Mouse (Mus musculus): ENCODE data around the gene Fam149a. TPM values are rescaled to one million over a fixed set of nuclear protein-coding genes. Genes with fewer than 3 reads are reported as not detected.

Gene Fam149a
- polyA plus RNA-seq (2012; ENCODE audit: low replicate concordance), result 1.7 and 3.4 TPM in 2 replicates

DNA sequence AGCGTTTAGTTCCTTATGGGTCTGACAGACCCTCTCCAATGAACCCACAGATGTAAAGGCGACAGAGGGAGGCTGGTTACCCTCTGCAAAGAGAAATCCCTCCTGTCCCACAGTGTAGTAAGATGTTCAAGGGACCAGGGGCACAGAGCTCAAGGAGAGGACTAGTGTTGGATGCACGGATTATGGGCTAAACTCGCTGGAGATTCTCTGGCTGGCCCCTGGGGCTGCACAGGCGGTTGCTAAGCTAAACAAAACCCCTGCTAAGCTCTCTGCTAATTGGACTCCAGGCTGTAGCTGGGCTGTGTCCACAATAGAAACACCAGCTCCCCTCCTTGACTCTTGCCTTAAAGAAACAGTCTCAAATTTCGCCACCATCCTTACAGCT is at the start of gene Fam149a:
Fam149a (minus strand) TSS at position 329 of the 385 bp plus-strand sequence.

DNA sequence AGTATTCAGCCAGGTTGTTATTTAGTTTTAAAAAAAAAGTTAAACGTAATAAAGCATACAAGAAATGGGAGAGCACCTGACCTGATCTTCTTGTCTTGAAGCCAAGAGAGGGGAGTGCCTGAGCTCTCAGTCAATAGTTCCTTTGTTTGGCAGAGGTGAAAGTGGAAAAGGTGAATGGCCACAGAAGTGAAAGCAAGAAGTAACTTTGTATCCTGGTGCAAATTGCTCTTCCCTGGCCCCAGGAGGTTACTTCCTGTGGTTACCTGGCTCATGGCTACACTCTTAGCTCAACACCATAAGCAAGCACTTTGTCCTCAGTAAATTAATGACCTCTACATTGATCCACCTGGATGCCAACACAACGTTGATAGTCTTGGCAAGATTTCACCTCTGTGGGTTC is 28.8 kb upstream of the Fam149a start, which contains the start of gene Tlr3:
Tlr3 (minus strand) TSS at position 199 of the 400 bp plus-strand sequence.

GRCm38 (mm10) chr8:45332685-45333409 is 49.2 kb downstream of the Fam149a start, which contains the start of gene Cyp4v3:
Gene Cyp4v3 (minus strand): TSS chr8:45333216.

DNA sequence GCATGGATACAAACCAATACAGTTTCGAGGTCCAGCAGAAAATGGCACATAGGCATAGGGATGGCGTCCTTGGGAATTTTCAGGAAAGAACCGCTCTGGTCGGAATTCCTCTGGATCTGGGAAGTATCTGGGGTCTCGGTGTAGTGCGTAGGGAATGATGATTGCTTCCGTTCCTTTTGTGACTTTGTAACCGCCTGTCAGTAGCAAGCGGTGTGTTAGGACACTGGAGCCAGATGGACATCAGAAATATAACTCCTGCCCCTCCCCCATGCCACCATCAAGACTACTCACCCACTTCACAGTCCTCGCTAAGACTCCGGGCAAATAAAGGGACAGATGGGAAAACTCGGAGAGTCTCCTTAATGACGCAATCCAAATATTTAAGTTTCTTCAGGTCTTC is 73.7 kb downstream of the Fam149a start, which contains the start of gene Gm45753:
Gm45753 (minus strand) TSS at position 101 of the 400 bp plus-strand sequence.

DNA sequence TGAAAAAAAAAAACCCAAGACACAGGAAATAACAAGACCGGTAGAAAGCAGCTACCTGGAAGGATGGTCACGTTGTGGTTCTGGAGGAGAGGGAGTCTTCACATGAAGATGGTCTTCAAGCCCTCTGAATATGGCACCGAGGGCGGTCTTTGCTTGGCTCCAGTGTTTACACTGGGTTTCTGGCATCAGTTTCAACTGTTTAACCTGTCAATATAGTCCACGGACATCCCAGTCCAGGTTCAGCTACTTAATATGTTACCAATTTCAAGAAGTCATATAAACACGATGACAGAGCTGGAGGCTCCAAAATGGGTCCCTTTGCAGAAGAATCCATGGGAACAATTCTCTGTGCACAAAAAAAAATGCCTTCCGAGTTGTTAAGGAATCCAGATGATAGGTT is 87.4 kb downstream of the Fam149a start, which contains the start of gene Klkb1:
Klkb1 (minus strand) TSS at position 173 of the 400 bp plus-strand sequence.

Other genes with a start within 250 kb of the Fam149a start
- not detected in 2 replicates for gene F11, start 120.3 kb downstream of the Fam149a start, polyA plus RNA-seq (2012; ENCODE audit: low replicate concordance)
- not detected in 2 replicates for gene Klkb1, start 87.4 kb downstream of the Fam149a start, polyA plus RNA-seq (2012; ENCODE audit: low replicate concordance)
- gene Gm45753, start 73.8 kb downstream of the Fam149a start, polyA plus RNA-seq (2012; ENCODE audit: low replicate concordance), result not detected in 2 replicates
- 1.9 and 5.4 TPM in 2 replicates for gene Cyp4v3, start 49.1 kb downstream of the Fam149a start, polyA plus RNA-seq (2012; ENCODE audit: low replicate concordance)
- 0.58 and 0.83 TPM in 2 replicates for gene Tlr3, start 28.8 kb upstream of the Fam149a start, polyA plus RNA-seq (2012; ENCODE audit: low replicate concordance)
- gene Sorbs2, start 125.5 kb upstream of the Fam149a start, polyA plus RNA-seq (2012; ENCODE audit: low replicate concordance), result 1.3 and 2.8 TPM in 2 replicates